Mouse (Mus musculus) adrenal gland, postnatal 25 days (tissue): ENCODE results near the gene Trim28. TPM values are rescaled to one million over a fixed set of nuclear protein-coding genes. Genes with fewer than 3 reads are reported as not detected.
"Not testable (repeated sequence)": the region's sequence is repeated elsewhere in the genome, so short reads cannot be mapped to it uniquely, and the experiment has no call there.

Source experiments
- DNase-seq: peaks from one replicate; pipeline ENCODE4 v3.0.0; 2021; ENCODE audit warnings: mixed read lengths
- total RNA-seq: library from RNA; stranded (reverse); gene quantifications from 2 replicates; pipeline ENCODE4 v1.2.3, GENCODE M21; 2021

Gene Trim28
- total RNA-seq, 1 experiment from 2014 or later = 273 TPM

DNA sequence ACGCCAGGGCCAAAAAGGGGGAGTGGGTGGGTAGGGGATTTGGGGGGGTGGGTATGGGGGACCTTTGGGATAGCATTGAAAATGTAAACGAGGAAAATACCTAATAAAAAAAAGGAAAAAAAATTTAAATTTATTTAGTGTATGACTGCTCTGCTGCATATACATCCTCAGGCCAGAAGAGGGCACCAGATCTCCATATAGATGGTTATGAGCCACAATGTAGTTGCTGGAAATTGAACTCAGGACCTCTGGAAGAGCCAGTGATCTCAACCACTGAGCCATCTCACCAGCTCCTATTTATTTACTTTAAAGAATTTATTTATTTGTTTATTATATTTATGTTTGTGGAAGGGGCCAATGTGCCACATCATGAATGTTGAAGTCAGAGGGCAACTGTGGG, 64.5 kb downstream of the Trim28 start:
- not testable (repeated sequence) for DNase-seq

DNA sequence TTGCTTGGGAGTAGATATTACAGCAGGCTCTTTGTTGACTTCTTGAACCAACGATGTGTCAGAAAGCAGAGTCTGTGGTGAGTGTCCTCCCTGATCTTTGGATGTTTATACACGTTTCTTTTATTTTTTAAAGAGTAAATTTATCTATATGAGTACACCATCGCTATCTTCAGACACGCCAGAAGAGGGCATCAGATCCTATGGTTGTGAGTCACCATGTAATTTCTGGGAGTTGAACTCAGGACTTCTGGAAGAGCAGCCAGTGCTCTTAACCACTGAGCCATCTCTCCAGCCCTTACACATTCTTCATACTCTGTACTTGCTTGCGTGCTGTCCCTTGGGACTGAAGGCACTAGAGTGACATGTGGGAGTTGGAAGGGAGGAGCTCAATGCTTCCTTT, 73.4 kb downstream of the Trim28 start:
- no peak for DNase-seq

Other genes with a start within 250 kb of the Trim28 start
- 5.8 and 8.1 TPM in 2 replicates for gene Zscan18, start 195.5 kb upstream of the Trim28 start, total RNA-seq
- 15.1 and 15.2 TPM in 2 replicates for gene Zfp329, start 180.3 kb upstream of the Trim28 start, total RNA-seq
- 23.1 and 27.2 TPM in 2 replicates for gene Zfp110, start 164.4 kb upstream of the Trim28 start, total RNA-seq
- 3.6 and 3.7 TPM in 2 replicates for gene Zfp128, start 117.9 kb upstream of the Trim28 start, total RNA-seq
- 13.6 and 17.5 TPM in 2 replicates for gene Zscan22, start 101.3 kb upstream of the Trim28 start, total RNA-seq
- gene Rps5, start 76.8 kb upstream of the Trim28 start, total RNA-seq = 829 and 881 TPM in 2 replicates
- 0.18 and 0.29 TPM in 2 replicates for gene Rnf225, start 71.7 kb upstream of the Trim28 start, total RNA-seq
- gene Zfp324, start 33.3 kb upstream of the Trim28 start, total RNA-seq = 12.8 and 13.1 TPM in 2 replicates
- gene Zfp446, start 21.3 kb upstream of the Trim28 start, total RNA-seq = 8.0 and 9.0 TPM in 2 replicates
- 6.2 TPM in 1 of 2 replicates, not detected in the other for gene Slc27a5, start 922 bp upstream of the Trim28 start, total RNA-seq
- 15.3 and 16.1 TPM in 2 replicates for gene Zbtb45, start 10.9 kb downstream of the Trim28 start, total RNA-seq
- 218 and 223 TPM in 2 replicates for gene Chmp2a, start 35.7 kb downstream of the Trim28 start, total RNA-seq
- 170 and 192 TPM in 2 replicates for gene Ube2m, start 39.2 kb downstream of the Trim28 start, total RNA-seq
- gene Mzf1, start 55.6 kb downstream of the Trim28 start, total RNA-seq = 3.8 and 4.1 TPM in 2 replicates
- not detected in 2 replicates for gene Vmn1r85, start 96.1 kb downstream of the Trim28 start, total RNA-seq
- gene Vmn1r86, start 120.8 kb downstream of the Trim28 start, total RNA-seq = not detected in 2 replicates
- not detected in 2 replicates for gene Vmn1r87, start 141.0 kb downstream of the Trim28 start, total RNA-seq
- gene Vmn1r88, start 160.5 kb downstream of the Trim28 start, total RNA-seq = 0.12 TPM in 1 of 2 replicates, not detected in the other
- not detected in 2 replicates for gene Vmn1r89, start 213.9 kb downstream of the Trim28 start, total RNA-seq